Mouse (Mus musculus) heart, embryonic 14.5 days (tissue): ENCODE measurements around the gene Tent5b. TPM values are rescaled to one million over a fixed set of nuclear protein-coding genes. Genes with fewer than 3 reads are reported as not detected.
A peak's percentile ranks its signal among the peaks of the same experiment; 100 is the strongest.

ENCODE experiments used
- ATAC-seq: fragments of 200-750 bp; cut with Nextera tagmentation; 2 replicates; pipeline ENCODE4 v1.8.0; 2017; ENCODE audit warnings: low read depth, moderate TSS enrichment; ENCODE audit not compliant: insufficient number of reproducible peaks, insufficient read depth, low FRiP score
- H3K27ac ChIP-seq, 2 experiments: fragments of 200-500 bp in 1 of 2; fragments of 300-500 bp in 1 of 2; sonication (generic) in 1 of 2; replicated peaks in 1 of 2; 2 replicates each; pipeline ENCODE4 v1.5.1; 2012 to 2014; ENCODE audit warnings: low read depth in 2 of 2, low read length in 2 of 2, control low read depth in 1 of 2, mild to moderate bottlenecking in 1 of 2, mixed read lengths in 1 of 2; ENCODE audit not compliant: control insufficient read depth in 1 of 2, insufficient read depth in 1 of 2
- H3K27me3 ChIP-seq: fragments of 300-500 bp; sonication (generic); 2 replicates; pipeline ENCODE4 v1.6.1; 2014; ENCODE audit warnings: mild to moderate bottlenecking, low read length, control low read depth; ENCODE audit not compliant: control insufficient read depth, insufficient read depth
- H3K36me3 ChIP-seq: fragments of 300-500 bp; sonication (generic); 2 replicates; pipeline ENCODE4 v1.6.1; 2014; ENCODE audit warnings: mild to moderate bottlenecking, control low read depth, low read length, mixed read lengths; ENCODE audit not compliant: control insufficient read depth, insufficient read depth
- H3K4me1 ChIP-seq, 2 experiments: fragments of 200-500 bp in 1 of 2; fragments of 300-500 bp in 1 of 2; sonication (generic) in 1 of 2; 2 replicates each; pipeline ENCODE4 v1.6.1; 2012 to 2014; ENCODE audit warnings: low read length in 2 of 2, control low read depth in 1 of 2, mixed read lengths in 1 of 2; ENCODE audit not compliant: control insufficient read depth in 2 of 2, insufficient read depth in 2 of 2
- H3K4me2 ChIP-seq: fragments of 300-500 bp; sonication (generic); 2 replicates; pipeline ENCODE4 v1.6.1; 2014; ENCODE audit warnings: mild to moderate bottlenecking, low read length
- H3K4me3 ChIP-seq, 2 experiments: fragments of 200-500 bp in 1 of 2; fragments of 300-500 bp in 1 of 2; sonication (generic) in 1 of 2; 2 replicates each; pipeline ENCODE4 v1.5.1; 2012 to 2014; ENCODE audit warnings: low read length in 2 of 2, mild to moderate bottlenecking in 2 of 2, control low read depth in 1 of 2, low read depth in 1 of 2, moderate library complexity in 1 of 2; ENCODE audit not compliant: control insufficient read depth in 1 of 2, insufficient read depth in 1 of 2
- H3K9ac ChIP-seq: fragments of 300-500 bp; sonication (generic); 2 replicates; pipeline ENCODE4 v1.6.1; 2014; ENCODE audit warnings: mild to moderate bottlenecking, low read length
- H3K9me3 ChIP-seq: fragments of 300-500 bp; sonication (generic); 2 replicates; pipeline ENCODE4 v1.6.1; 2016; ENCODE audit warnings: low read length, control low read depth; ENCODE audit not compliant: control insufficient read depth
- WGBS: fragments of 180-500 bp; shearing (Covaris S2); extraction: QIAGEN DNeasy Blood & Tissue Kit; methylation state at CpG from one replicate; pipeline ENCODE4 v1.1.7; 2014; 5-methylcytosine and 5-hydroxymethylcytosine counted together
- polyA plus RNA-seq: library from polyadenylated mRNA; unstranded; fragments of >200 nt; fragmentation: Nextera tagmentation; extraction: Ambion mirVana; gene quantifications from 2 replicates; pipeline ENCODE4 v1.2.1, GENCODE M21; 2014

Tent5b gene
- polyA plus RNA-seq, 1 experiment from 2014 or later, result 0.61 TPM

DNA sequence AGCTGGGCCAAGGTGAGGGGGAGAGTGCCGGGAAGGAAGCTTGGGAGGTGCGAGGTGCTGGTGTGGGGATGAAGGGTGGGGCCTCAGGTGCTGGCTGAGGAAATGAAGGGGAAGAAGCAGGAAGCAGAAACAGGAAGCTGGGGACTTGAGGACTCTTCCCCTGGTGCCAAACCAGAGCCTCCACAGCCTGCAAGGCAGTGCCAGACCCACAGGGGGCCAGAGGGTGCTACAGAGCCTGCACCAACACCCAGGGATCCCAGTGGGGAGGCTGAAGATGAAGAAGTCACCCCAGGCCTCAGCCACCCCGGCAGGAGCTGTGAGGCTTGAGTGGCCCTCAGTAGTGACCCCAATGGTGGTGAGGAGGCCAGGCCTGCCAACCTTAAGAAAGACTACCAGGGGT is 21.9 kb upstream of the Tent5b start:
- Histone ChIP-seq H3K4me3 (no peak overlapping the region), H3K9ac (no peak overlapping the region), H3K4me1 (peaks cover 10 to 15% of the 10 kb centered on the region in 2 experiments), H3K36me3 (no peaks in the 10 kb centered on the region), H3K27me3 (no peaks in the 10 kb centered on the region), H3K4me2 (no peak overlapping the region), H3K27ac (no peak overlapping the region), H3K9me3 (no peaks in the 10 kb centered on the region)
- ATAC-seq, result no peak
- WGBS, result 68% methylated on average over 3 of the region's 3 CpGs

DNA sequence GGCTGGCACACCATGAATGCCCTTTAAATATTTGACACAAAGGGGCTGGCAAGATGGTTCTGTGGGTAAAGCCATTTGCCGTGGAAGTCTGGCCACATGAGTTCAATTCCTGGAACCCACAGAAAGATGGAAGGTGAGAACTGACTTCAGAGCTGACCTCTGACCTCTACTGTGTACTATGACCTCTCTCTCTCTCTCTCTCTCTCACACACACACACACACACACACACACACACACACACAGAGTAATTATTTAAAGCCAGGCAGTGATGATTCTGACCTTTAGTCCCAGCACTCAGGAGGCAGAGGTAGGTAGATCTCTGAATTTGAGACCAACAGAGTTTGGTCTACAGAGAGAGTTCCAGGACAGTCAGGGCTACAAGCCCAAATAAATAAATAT is 19.9 kb upstream of the Tent5b start:
- H3K4me3 ChIP-seq, result no peak overlapping the region
- H3K9ac ChIP-seq, result no peak overlapping the region
- no peaks in the 10 kb centered on the region for H3K9me3 ChIP-seq
- H3K27ac ChIP-seq, result no peak overlapping the region
- 93% methylated on average over 1 of the region's 1 CpGs for WGBS
- ATAC-seq, result no peak
- H3K36me3 ChIP-seq, result no peaks in the 10 kb centered on the region
- no peak overlapping the region for H3K4me2 ChIP-seq
- H3K4me1 ChIP-seq, result peaks cover 20 to 21% of the 10 kb centered on the region in 2 experiments
- no peaks in the 10 kb centered on the region for H3K27me3 ChIP-seq

DNA sequence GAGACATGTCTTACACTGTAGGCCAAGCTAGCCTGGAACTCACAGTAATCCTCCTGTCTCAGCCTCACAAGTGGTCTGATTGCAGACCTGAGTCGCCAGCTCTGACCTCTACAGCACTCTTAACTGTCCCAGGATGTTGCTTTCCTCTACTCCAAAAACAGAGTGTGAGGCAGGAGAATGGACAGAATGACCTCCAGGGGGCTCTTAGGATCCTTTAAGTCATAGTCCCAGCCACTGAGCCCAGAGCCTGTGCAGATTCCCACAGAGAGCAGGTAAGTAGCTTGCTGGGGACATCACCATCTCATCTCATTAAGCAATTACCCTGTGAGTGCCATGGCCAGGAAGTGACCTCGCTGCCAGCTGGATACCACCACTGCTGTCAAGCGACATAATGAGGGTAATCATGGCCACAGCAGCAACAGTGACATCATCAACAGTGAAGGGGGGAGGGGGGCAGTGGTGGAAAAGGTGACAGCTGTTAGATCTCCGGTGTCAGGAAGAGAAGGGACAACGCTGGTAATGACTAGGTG is 19.1 kb upstream of the Tent5b start:
- Histone ChIP-seq H3K4me2 (no peak overlapping the region), H3K4me3 (no peak overlapping the region), H3K27me3 (no peaks in the 10 kb centered on the region), H3K4me1 (peaks cover 20 to 21% of the 10 kb centered on the region in 2 experiments), H3K9ac (no peak overlapping the region), H3K27ac (no peak overlapping the region), H3K9me3 (no peaks in the 10 kb centered on the region), H3K36me3 (no peaks in the 10 kb centered on the region)
- ATAC-seq, result no peak
- WGBS, result 47% methylated on average over 5 of the region's 5 CpGs

DNA sequence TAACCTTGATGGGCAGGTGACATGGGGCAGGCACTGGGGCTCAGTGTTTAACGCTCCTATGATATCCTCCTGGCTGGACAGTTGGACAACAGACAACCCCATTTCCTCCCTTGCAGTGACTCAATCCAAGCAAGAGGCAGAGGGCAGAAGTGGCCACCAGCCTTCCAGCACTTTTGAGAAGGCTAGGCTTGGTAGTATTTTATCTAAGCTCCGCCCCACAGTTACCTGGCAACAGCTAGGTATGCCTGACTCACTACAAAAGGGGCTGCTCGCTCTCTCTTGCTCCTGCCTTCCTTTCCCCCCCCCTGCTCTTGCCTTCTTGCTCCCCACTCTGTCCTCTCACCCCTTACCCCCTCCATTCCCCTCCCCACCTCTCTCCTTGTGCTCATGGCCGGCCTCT is 18.6 kb upstream of the Tent5b start:
- Histone ChIP-seq H3K27ac (no peak overlapping the region), H3K36me3 (no peaks in the 10 kb centered on the region), H3K4me3 (no peak overlapping the region), H3K4me2 (no peak overlapping the region), H3K9ac (no peak overlapping the region), H3K9me3 (no peaks in the 10 kb centered on the region), H3K27me3 (no peaks in the 10 kb centered on the region), H3K4me1 (peaks cover 20 to 21% of the 10 kb centered on the region in 2 experiments)
- no peak for ATAC-seq
- 63% methylated on average over 4 of the region's 4 CpGs for WGBS

- H3K36me3 ChIP-seq, result no peaks in the 10 kb centered on the region
- no peak for ATAC-seq
- 0 out of 2 replicates have a peak overlapping the region, but pooled peaks have one; percentile 18 for H3K4me2 ChIP-seq
- H3K9me3 ChIP-seq, result no peaks in the 10 kb centered on the region
- no peaks in the 10 kb centered on the region for H3K27me3 ChIP-seq
- H3K9ac ChIP-seq, result peak overlapping the region; percentile 31; the same call in 1 of the 2 replicates
- WGBS, result 22% methylated on average over 6 of the region's 6 CpGs
- H3K4me3 ChIP-seq, result no peak overlapping the region
- H3K27ac ChIP-seq, result peak overlapping the region; percentile 73 to 75
- H3K4me1 ChIP-seq, result peaks cover 20 to 25% of the 10 kb centered on the region in 2 experiments
Observed at GRCm38 (mm10) chr4:133463184-133463583, 16.7 kb upstream of the Tent5b start.

DNA sequence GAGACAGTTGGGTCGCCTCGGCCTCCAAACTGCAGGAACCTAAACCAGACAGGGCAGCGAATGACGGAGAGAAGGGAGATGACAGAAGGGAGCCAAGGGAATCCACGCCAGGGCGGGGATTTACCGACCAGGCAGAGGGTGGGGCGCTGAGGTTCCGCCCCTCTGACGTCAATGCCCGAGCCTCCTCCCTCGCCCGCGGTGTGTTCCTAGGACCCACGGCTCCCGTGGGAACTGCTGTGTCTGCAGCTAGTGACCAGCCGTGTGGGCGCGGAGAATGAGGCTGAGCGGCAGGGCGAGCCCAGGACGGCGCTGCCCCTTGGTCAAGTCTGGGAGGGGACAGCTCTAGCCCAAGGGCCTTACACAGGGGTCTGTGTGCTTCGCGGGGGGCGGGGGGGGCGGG is 11.9 kb upstream of the Tent5b start:
- H3K4me3 ChIP-seq, result peak overlapping the region; percentile 52 to 55
- H3K27ac ChIP-seq, result no peak overlapping the region
- H3K4me2 ChIP-seq, result peak overlapping the region; percentile 88
- under 1% methylated on average over 24 of the region's 27 CpGs for WGBS
- H3K27me3 ChIP-seq, result no peaks in the 10 kb centered on the region
- H3K4me1 ChIP-seq, result peaks cover 10 to 17% of the 10 kb centered on the region in 2 experiments
- H3K9ac ChIP-seq, result peak overlapping the region; percentile 64
- H3K9me3 ChIP-seq, result peaks cover 4% of the 10 kb centered on the region; the same call in 1 of the 2 replicates
- peak; percentile 63; the same call in 1 of the 2 replicates for ATAC-seq
- H3K36me3 ChIP-seq, result no peaks in the 10 kb centered on the region

- Histone ChIP-seq H3K27me3 (no peaks in the 10 kb centered on the region), H3K4me2 (peak overlapping the region; percentile 88), H3K4me1 (peaks cover 4 to 12% of the 10 kb centered on the region in 2 experiments; a peak in 3 of 4 replicates), H3K9ac (no peak overlapping the region), H3K27ac (no peak overlapping the region), H3K4me3 (peak overlapping the region in 1 of 2 experiments; percentile 3; a peak in 1 of 4 replicates), H3K36me3 (no peaks in the 10 kb centered on the region), H3K9me3 (peaks cover 4% of the 10 kb centered on the region; the same call in 1 of the 2 replicates)
- 22% methylated on average over 12 of the region's 12 CpGs for WGBS
- no peak for ATAC-seq
Observed at GRCm38 (mm10) chr4:133469122-133469521, 10.8 kb upstream of the Tent5b start.
